Mouse (Mus musculus): ENCODE data around the gene Ntf3. TPM values are rescaled to one million over a fixed set of nuclear protein-coding genes. Genes with fewer than 3 reads are reported as not detected.
A peak's percentile ranks its signal among the peaks of the same experiment; 100 is the strongest.

The Ntf3 gene
- polyA plus RNA-seq, 1 experiment from 2014 or later = 2.2 TPM

DNA sequence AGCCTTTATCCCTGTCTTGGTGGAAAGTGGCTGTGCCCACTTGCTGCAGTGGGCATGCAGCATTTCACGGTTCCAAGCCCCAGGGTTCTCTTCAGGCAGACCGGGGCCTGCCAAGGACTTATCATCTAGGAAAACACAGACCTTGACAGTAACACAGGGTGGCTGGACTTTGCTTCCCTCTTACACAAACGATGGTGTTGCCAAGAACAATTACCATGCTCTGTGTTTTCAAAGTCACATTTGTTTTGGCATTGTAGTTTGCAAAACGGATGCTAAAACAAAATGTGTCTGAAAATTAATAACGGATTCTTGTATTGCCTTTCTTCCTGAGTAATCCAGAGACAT lies 6.7 kb downstream of the Ntf3 start:
- peaks cover 24% of the 10 kb centered on the region for H3K4me1 ChIP-seq (ENCODE audit: insufficient read depth, low read depth, low read length)
- H3K4me3 ChIP-seq (ENCODE audit: low read depth, low read length) = no peak overlapping the region
- H3K27ac ChIP-seq (ENCODE audit: low read length) = no peak overlapping the region
- no peak overlapping the region for H3K9ac ChIP-seq (replicated peaks; ENCODE audit: low read depth)
- no peak overlapping the region for H3K4me2 ChIP-seq (replicated peaks; ENCODE audit: low read depth, low read length)
- TF ChIP-seq CTCF (IDR thresholded peaks at IDR 0.05) (no peak), EP300 (IDR thresholded peaks at IDR 0.05) (no peak)
- 48% methylated on average over 5 of the region's 5 CpGs for WGBS
- peaks cover 21% of the 10 kb centered on the region for H3K27me3 ChIP-seq (replicated peaks; ENCODE audit: insufficient read depth, low read length)
- DNase-seq (ENCODE audit: low spot score) (no peak), ATAC-seq (no peak)
- no peaks in the 10 kb centered on the region for H3K36me3 ChIP-seq (ENCODE audit: insufficient read depth, low read length)
- H3K9me3 ChIP-seq (ENCODE audit: low read length) = no peaks in the 10 kb centered on the region

DNA sequence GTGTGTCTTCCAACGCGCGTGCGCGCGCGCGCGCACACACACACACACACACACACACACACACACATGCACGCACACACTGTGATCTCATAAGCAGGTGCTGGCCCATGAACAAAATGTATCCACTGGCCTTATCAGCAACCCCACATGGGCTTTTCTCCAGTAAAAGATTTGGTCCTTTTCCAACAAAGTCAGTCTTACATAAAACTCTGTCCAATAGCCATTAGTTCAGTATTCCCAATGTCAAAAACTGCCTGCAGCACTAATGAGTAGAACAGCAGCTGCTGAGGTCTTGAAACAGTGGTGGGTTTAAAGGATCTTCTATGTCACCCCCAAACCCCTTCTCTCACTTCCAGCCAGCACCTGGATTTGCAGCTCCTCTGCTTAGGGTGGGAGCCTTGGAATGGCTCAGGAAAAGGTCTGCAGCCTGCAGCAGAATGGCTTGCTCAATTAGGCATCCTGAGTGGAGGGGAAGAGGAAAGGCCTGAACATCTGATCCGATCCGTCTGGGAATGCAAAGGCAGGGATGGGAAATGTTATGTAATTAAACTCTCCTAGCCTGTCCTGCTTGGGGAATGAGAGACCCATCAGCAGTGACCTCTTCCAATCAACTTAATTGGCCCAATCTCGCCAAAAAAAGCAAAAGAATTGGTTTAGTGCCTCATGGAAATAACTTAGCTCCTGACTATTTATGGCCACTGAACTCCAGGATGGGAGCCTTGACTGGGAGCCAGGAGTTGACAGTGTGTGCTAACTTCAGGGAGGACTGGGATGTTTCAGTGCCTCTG lies 7.2 kb downstream of the Ntf3 start:
- Histone ChIP-seq H3K9ac (replicated peaks; ENCODE audit: low read depth) (no peak overlapping the region), H3K36me3 (ENCODE audit: insufficient read depth, low read length) (no peaks in the 10 kb centered on the region), H3K4me1 (ENCODE audit: insufficient read depth, low read depth, low read length) (peaks cover 19% of the 10 kb centered on the region), H3K9me3 (ENCODE audit: low read length) (no peaks in the 10 kb centered on the region), H3K27ac (ENCODE audit: low read length) (no peak overlapping the region), H3K4me2 (replicated peaks; ENCODE audit: low read depth, low read length) (no peak overlapping the region), H3K27me3 (replicated peaks; ENCODE audit: insufficient read depth, low read length) (peaks cover 15% of the 10 kb centered on the region), H3K4me3 (ENCODE audit: low read depth, low read length) (no peak overlapping the region)
- TF ChIP-seq CTCF (IDR thresholded peaks at IDR 0.05) = no peak
- TF ChIP-seq EP300 (IDR thresholded peaks at IDR 0.05) = no peak
- 80% methylated on average over 13 of the region's 13 CpGs for WGBS
- DNase-seq (ENCODE audit: low spot score) = no peak
- no peak for ATAC-seq

DNA sequence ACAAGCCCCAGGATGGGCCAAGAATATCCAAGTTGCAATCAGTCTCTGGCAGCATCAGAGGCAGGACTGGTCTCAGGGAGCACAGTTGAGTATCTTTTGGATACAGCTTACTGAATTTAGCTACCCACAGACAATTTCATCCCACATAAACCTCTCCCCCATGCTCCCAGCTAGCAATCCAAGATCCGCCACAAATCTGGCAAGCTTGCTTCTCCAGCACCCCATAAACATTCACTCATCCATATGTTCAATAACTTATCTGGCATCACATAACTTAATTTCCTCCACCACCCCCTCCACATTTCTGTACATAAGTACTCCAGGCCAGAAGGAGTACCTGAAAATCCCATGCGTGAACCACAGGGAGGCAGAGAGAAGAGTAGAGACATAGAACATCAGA lies 10.8 kb downstream of the Ntf3 start:
- no peaks in the 10 kb centered on the region for H3K36me3 ChIP-seq (ENCODE audit: insufficient read depth, low read length)
- 89% methylated on average over 2 of the region's 2 CpGs for WGBS
- DNase-seq (ENCODE audit: low spot score) = no peak
- H3K27ac ChIP-seq (ENCODE audit: low read length) = no peak overlapping the region
- H3K4me2 ChIP-seq (replicated peaks; ENCODE audit: low read depth, low read length) = no peak overlapping the region
- no peak overlapping the region for H3K4me3 ChIP-seq (ENCODE audit: low read depth, low read length)
- H3K9me3 ChIP-seq (ENCODE audit: low read length) = no peaks in the 10 kb centered on the region
- no peaks in the 10 kb centered on the region for H3K4me1 ChIP-seq (ENCODE audit: insufficient read depth, low read depth, low read length)
- no peak overlapping the region for H3K9ac ChIP-seq (replicated peaks; ENCODE audit: low read depth)
- H3K27me3 ChIP-seq (replicated peaks; ENCODE audit: insufficient read depth, low read length) = no peaks in the 10 kb centered on the region
- ATAC-seq = no peak
- TF ChIP-seq EP300 (IDR thresholded peaks at IDR 0.05) = no peak
- TF ChIP-seq CTCF (IDR thresholded peaks at IDR 0.05) = no peak

DNA sequence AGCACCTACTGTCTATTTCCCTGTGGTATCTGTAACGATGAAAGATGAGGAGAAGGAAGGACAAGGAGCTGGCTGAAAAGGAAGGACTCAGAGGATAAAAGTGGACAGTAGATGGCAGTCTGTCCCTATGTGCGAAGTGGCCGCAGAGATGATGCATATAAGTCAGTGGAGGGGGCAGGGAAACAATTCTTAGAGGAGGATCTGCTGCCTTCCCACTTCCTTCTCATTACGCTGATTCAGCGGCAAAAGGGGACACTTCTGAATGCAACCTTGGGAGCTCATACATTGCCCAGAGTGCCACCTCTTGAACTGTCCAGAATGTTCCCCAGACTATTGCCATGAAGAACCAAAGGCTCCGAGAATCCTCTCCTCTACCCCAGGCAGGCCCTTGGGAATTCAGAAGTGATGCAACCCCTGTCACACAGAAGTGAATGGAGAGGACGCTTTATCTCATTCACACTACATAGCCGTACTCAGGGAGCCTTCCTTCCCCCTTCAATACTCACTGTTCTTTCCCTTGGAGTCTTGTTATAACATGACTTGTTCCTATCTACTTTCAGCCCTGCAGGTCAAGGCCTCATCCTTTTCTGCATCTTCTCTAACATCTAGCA lies 12.2 kb downstream of the Ntf3 start:
- DNase-seq (ENCODE audit: low spot score) = peak; percentile 82
- 29% methylated on average over 8 of the region's 8 CpGs for WGBS

DNA sequence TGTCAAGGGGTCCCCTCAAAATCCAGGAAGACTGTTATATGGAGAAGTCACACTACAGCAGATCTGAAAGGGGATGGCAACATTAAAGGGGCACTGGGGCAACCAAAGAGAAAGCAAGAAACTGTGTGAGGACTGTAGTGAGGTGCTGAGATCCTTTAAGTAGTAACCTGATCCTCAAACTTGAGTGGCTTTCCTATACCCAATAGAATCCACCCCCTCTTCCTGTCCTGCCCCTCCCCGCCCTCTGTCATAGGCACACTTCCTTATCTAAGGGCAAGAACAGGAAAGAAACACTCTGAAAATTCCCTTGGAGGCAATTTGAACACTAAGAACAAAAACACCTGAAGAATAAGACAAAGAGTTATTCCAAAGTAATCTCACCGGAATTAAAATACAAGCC lies 13.6 kb downstream of the Ntf3 start:
- Histone ChIP-seq H3K4me2 (replicated peaks; ENCODE audit: low read depth, low read length) (no peak overlapping the region), H3K27ac (ENCODE audit: low read length) (no peak overlapping the region), H3K9ac (replicated peaks; ENCODE audit: low read depth) (no peak overlapping the region), H3K27me3 (replicated peaks; ENCODE audit: insufficient read depth, low read length) (no peaks in the 10 kb centered on the region), H3K4me1 (ENCODE audit: insufficient read depth, low read depth, low read length) (no peaks in the 10 kb centered on the region), H3K36me3 (ENCODE audit: insufficient read depth, low read length) (no peaks in the 10 kb centered on the region), H3K9me3 (ENCODE audit: low read length) (no peaks in the 10 kb centered on the region), H3K4me3 (ENCODE audit: low read depth, low read length) (no peak overlapping the region)
- peak; percentile 50 for DNase-seq (ENCODE audit: low spot score)
- TF ChIP-seq EP300 (IDR thresholded peaks at IDR 0.05) = no peak
- TF ChIP-seq CTCF (IDR thresholded peaks at IDR 0.05) = no peak
- ATAC-seq = peak; percentile 56; the same call in 1 of the 2 replicates
- WGBS = 56% methylated on average over 2 of the region's 2 CpGs

More for the DNA sequence above, 12.2 kb downstream of the Ntf3 start:
- H3K27ac ChIP-seq (ENCODE audit: low read length) = no peak overlapping the region
- H3K9ac ChIP-seq (replicated peaks; ENCODE audit: low read depth) = no peak overlapping the region
- no peaks in the 10 kb centered on the region for H3K27me3 ChIP-seq (replicated peaks; ENCODE audit: insufficient read depth, low read length)
- peak; percentile 80 for ATAC-seq
- TF ChIP-seq EP300 (IDR thresholded peaks at IDR 0.05) = no peak
- peak; percentile 83 for TF ChIP-seq CTCF (IDR thresholded peaks at IDR 0.05)
- no peak overlapping the region for H3K4me2 ChIP-seq (replicated peaks; ENCODE audit: low read depth, low read length)
- no peaks in the 10 kb centered on the region for H3K36me3 ChIP-seq (ENCODE audit: insufficient read depth, low read length)
- no peak overlapping the region for H3K4me3 ChIP-seq (ENCODE audit: low read depth, low read length)
- no peaks in the 10 kb centered on the region for H3K9me3 ChIP-seq (ENCODE audit: low read length)
- no peaks in the 10 kb centered on the region for H3K4me1 ChIP-seq (ENCODE audit: insufficient read depth, low read depth, low read length)

DNA sequence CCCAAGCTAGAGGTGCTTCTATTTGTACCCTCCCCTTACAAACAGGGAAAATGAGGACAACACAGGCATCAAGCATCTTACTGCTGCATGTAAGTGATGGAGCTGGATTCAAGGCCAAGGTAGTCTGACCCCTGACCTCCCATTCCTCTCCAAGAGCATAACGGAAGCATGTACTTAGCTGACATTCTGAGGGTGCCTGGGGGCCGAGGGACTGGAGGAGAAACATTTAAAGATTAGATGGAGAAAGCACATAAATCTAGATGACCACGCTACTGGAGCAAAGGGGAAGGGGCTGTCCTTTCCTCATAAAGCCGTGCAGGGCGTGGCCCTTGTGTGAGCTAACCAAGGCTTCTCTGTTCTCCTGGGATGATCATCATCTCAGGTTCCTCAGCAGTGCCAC lies 23.1 kb downstream of the Ntf3 start:
- no peak for DNase-seq (ENCODE audit: low spot score)
- 61% methylated on average over 5 of the region's 5 CpGs for WGBS

More for the DNA sequence above, 23.1 kb downstream of the Ntf3 start:
- TF ChIP-seq EP300 (IDR thresholded peaks at IDR 0.05) (no peak), CTCF (IDR thresholded peaks at IDR 0.05) (no peak)
- H3K27ac ChIP-seq (ENCODE audit: low read length) = no peak overlapping the region
- H3K4me2 ChIP-seq (replicated peaks; ENCODE audit: low read depth, low read length) = no peak overlapping the region
- ATAC-seq = no peak
- H3K27me3 ChIP-seq (replicated peaks; ENCODE audit: insufficient read depth, low read length) = no peaks in the 10 kb centered on the region
- H3K9ac ChIP-seq (replicated peaks; ENCODE audit: low read depth) = no peak overlapping the region
- no peaks in the 10 kb centered on the region for H3K36me3 ChIP-seq (ENCODE audit: insufficient read depth, low read length)
- H3K9me3 ChIP-seq (ENCODE audit: low read length) = no peaks in the 10 kb centered on the region
- no peak overlapping the region for H3K4me3 ChIP-seq (ENCODE audit: low read depth, low read length)
- H3K4me1 ChIP-seq (ENCODE audit: insufficient read depth, low read depth, low read length) = peaks cover 5% of the 10 kb centered on the region; the same call in 1 of the 2 replicates

Data from lung, postnatal 0 days (tissue).